8 mouse cellular contexts compared by ENCODE assay signal in genomic region chr6:149308956-149309932, GRCm38 (mm10). TPM values are rescaled to one million over a fixed set of nuclear protein-coding genes. Genes with fewer than 3 reads are reported as not detected.
DNase-seq lines count a peak whose midpoint lies in the region; ATAC-seq and TF ChIP-seq lines count a peak whose summit lies in the region.

TSS of gene Resf1 (plus strand) at chr6:149309414.

- peaks cover 14% of the 10 kb centered on the region for H3K9me3 ChIP-seq in erythroblast, embryonic 14.5 days (ENCODE audit: control insufficient read depth, low read length)
- peaks cover 11% of the 10 kb centered on the region for H3K9me3 ChIP-seq in heart, embryonic 13.5 days
- peaks cover 13% of the 10 kb centered on the region; the same call in 1 of the 2 replicates for H3K9me3 ChIP-seq in liver, embryonic 12.5 days (replicated peaks)
- H3K9me3 ChIP-seq in stomach, embryonic 15.5 days: no peaks in the 10 kb centered on the region

- DNase-seq in brain, embryonic 14.5 days (ENCODE audit: low read depth): peak; percentile 96
- DNase-seq in kidney, postnatal 10 days: peak; percentile 93
- peak; percentile 87 to 90 for DNase-seq in natural killer cell, adult 2 months (ENCODE audit: low spot score in 2 of 2)

- H3ac ChIP-seq in C2C12 (ENCODE audit: control insufficient read depth, insufficient read length, low read depth): peak within 1 kb of the TSS; percentile 90

- TF ChIP-seq POLR2A in brain, embryonic 14.5 days (IDR thresholded peaks at IDR 0.05; ENCODE audit: borderline replicate concordance, extremely low read depth, insufficient read depth, insufficient read length, poor library complexity, severe bottlenecking): peak; percentile 76

- H3K9ac ChIP-seq in heart, embryonic 13.5 days: peak within 1 kb of the TSS; percentile 98
- H3K9ac ChIP-seq in liver, embryonic 12.5 days: peak within 1 kb of the TSS; percentile 93
- H3K9ac ChIP-seq in stomach, embryonic 15.5 days: peak within 1 kb of the TSS; percentile 81; the same call in 1 of the 2 replicates

- H3K79me2 ChIP-seq in C2C12 (ENCODE audit: control insufficient read depth, insufficient read depth): peaks cover 49% of the 10 kb centered on the region

- H3K4me2 ChIP-seq in heart, embryonic 13.5 days: peak within 1 kb of the TSS; percentile 74
- H3K4me2 ChIP-seq in liver, embryonic 12.5 days: peak within 1 kb of the TSS; percentile 70
- H3K4me2 ChIP-seq in stomach, embryonic 15.5 days: peak within 1 kb of the TSS; percentile 60

- peaks cover 30% of the 10 kb centered on the region for H3K79me3 ChIP-seq in C2C12 (ENCODE audit: low read depth)

- WGBS in heart, embryonic 13.5 days: 5% methylated on average over 61 of the region's 61 CpGs
- 2% methylated on average over 61 of the region's 61 CpGs for WGBS in liver, embryonic 12.5 days (ENCODE audit: insufficient replicate concordance)
- WGBS in stomach, embryonic 15.5 days: 4% methylated on average over 61 of the region's 61 CpGs

- ATAC-seq in heart, embryonic 13.5 days (ENCODE audit: extremely low read depth, insufficient number of reproducible peaks, low FRiP score, low TSS enrichment): peak; percentile 91
- ATAC-seq in liver, embryonic 12.5 days: peak; percentile 98
- peak; percentile 98 for ATAC-seq in stomach, embryonic 15.5 days (ENCODE audit: insufficient read depth, low FRiP score, low read depth)

- TF ChIP-seq CTCF in C2C12 (IDR thresholded peaks at IDR 0.05; ENCODE audit: control insufficient read depth, insufficient read depth, insufficient read length): no peak
- no peak for TF ChIP-seq CTCF in brain, embryonic 14.5 days (IDR thresholded peaks at IDR 0.05; ENCODE audit: borderline replicate concordance, extremely low read depth, insufficient read depth, insufficient read length)

- peaks cover 50% of the 10 kb centered on the region for H3K4me1 ChIP-seq in erythroblast, embryonic 14.5 days (ENCODE audit: control insufficient read depth)
- peaks cover 31% of the 10 kb centered on the region for H3K4me1 ChIP-seq in heart, embryonic 13.5 days
- H3K4me1 ChIP-seq in liver, embryonic 12.5 days: peaks cover 43% of the 10 kb centered on the region
- peaks cover 5% of the 10 kb centered on the region; the same call in 1 of the 2 replicates for H3K4me1 ChIP-seq in stomach, embryonic 15.5 days

- peaks cover 28% of the 10 kb centered on the region for H3K36me3 ChIP-seq in C2C12 (ENCODE audit: control insufficient read depth, insufficient read depth)
- peaks cover 37% of the 10 kb centered on the region for H3K36me3 ChIP-seq in erythroblast, embryonic 14.5 days (ENCODE audit: control insufficient read depth)
- H3K36me3 ChIP-seq in heart, embryonic 13.5 days: peaks cover 34% of the 10 kb centered on the region
- peaks cover 36% of the 10 kb centered on the region for H3K36me3 ChIP-seq in liver, embryonic 12.5 days
- H3K36me3 ChIP-seq in stomach, embryonic 15.5 days: no peaks in the 10 kb centered on the region

- no peaks in the 10 kb centered on the region for H3K27me3 ChIP-seq in C2C12 (ENCODE audit: control insufficient read depth, insufficient read depth, insufficient read length)
- no peaks in the 10 kb centered on the region for H3K27me3 ChIP-seq in erythroblast, embryonic 14.5 days (ENCODE audit: control insufficient read depth)
- no peaks in the 10 kb centered on the region for H3K27me3 ChIP-seq in heart, embryonic 13.5 days (replicated peaks)
- no peaks in the 10 kb centered on the region for H3K27me3 ChIP-seq in liver, embryonic 12.5 days (replicated peaks)
- H3K27me3 ChIP-seq in stomach, embryonic 15.5 days (replicated peaks): no peaks in the 10 kb centered on the region

- peak within 1 kb of the TSS; percentile 66 for H3K4me3 ChIP-seq in C2C12 (ENCODE audit: insufficient read depth, poor library complexity, severe bottlenecking)
- peak within 1 kb of the TSS; percentile 93 for H3K4me3 ChIP-seq in erythroblast, embryonic 14.5 days (replicated peaks)
- H3K4me3 ChIP-seq in heart, embryonic 13.5 days: peak within 1 kb of the TSS; percentile 86
- peak within 1 kb of the TSS; percentile 95 for H3K4me3 ChIP-seq in liver, embryonic 12.5 days
- H3K4me3 ChIP-seq in stomach, embryonic 15.5 days (replicated peaks): peak within 1 kb of the TSS; percentile 93

- peak within 1 kb of the TSS; percentile 98 for H3K27ac ChIP-seq in heart, embryonic 13.5 days (replicated peaks)
- peak within 1 kb of the TSS; percentile 97 for H3K27ac ChIP-seq in liver, embryonic 12.5 days
- H3K27ac ChIP-seq in stomach, embryonic 15.5 days: peak within 1 kb of the TSS; percentile 99

TF ChIP-seq in C2C12, 6 proteins besides CTCF, POLR2A, EP300 and RAD21:
- TF ChIP-seq USF1 (IDR thresholded peaks at IDR 0.05; ENCODE audit: low read depth): no peak
- no peak for TF ChIP-seq MYOG (IDR thresholded peaks at IDR 0.05; ENCODE audit: control insufficient read depth, extremely low read depth, insufficient read length)
- no peak for TF ChIP-seq FOSL1 (IDR thresholded peaks at IDR 0.05; ENCODE audit: insufficient read depth, low read length, poor library complexity, severe bottlenecking)
- no peak for TF ChIP-seq MAX (IDR thresholded peaks at IDR 0.05)
- TF ChIP-seq CEBPB (IDR thresholded peaks at IDR 0.05; ENCODE audit: low read depth): no peak

RNA-seq across cellular contexts. Expression of gene Resf1, which starts in this region (rescaled TPM):
- polyA plus RNA-seq in C2C12 (2012; fragmentation: generic; extraction: Trizol): 4.3 TPM
- 8.1 and 11.3 TPM in 2 replicates for polyA plus RNA-seq in brain, embryonic 14.5 days (2012; rRNA removed)
- polyA plus RNA-seq in erythroblast, embryonic 14.5 days (2012): 0.14 and 0.28 TPM in 2 replicates
- 24.4 and 26.9 TPM in 2 replicates for polyA plus RNA-seq in heart, embryonic 13.5 days (2015; fragmentation: Nextera tagmentation; extraction: Ambion mirVana)
- polyA plus RNA-seq in liver, embryonic 12.5 days (2016; fragmentation: Nextera tagmentation; extraction: Ambion mirVana): 34.5 and 35.0 TPM in 2 replicates
- polyA plus RNA-seq in stomach, embryonic 15.5 days (2015; fragmentation: Nextera tagmentation; extraction: Ambion mirVana): 40.1 and 43.7 TPM in 2 replicates

Comparison
In these comparisons a context has a peak if more than half of its experiments do, and no peak if none do; other contexts are left out.
1. Peak in every context shown above with its lines: DNase-seq, ATAC-seq, H3K4me3 ChIP-seq and H3K27ac ChIP-seq.